Mouse (Mus musculus): Measurements from ENCODE around the gene Lst1. TPM values are rescaled to one million over a fixed set of nuclear protein-coding genes. Genes with fewer than 3 reads are reported as not detected.

Lst1 gene
- polyA plus RNA-seq, 1 experiment = 8.2 TPM

DNA sequence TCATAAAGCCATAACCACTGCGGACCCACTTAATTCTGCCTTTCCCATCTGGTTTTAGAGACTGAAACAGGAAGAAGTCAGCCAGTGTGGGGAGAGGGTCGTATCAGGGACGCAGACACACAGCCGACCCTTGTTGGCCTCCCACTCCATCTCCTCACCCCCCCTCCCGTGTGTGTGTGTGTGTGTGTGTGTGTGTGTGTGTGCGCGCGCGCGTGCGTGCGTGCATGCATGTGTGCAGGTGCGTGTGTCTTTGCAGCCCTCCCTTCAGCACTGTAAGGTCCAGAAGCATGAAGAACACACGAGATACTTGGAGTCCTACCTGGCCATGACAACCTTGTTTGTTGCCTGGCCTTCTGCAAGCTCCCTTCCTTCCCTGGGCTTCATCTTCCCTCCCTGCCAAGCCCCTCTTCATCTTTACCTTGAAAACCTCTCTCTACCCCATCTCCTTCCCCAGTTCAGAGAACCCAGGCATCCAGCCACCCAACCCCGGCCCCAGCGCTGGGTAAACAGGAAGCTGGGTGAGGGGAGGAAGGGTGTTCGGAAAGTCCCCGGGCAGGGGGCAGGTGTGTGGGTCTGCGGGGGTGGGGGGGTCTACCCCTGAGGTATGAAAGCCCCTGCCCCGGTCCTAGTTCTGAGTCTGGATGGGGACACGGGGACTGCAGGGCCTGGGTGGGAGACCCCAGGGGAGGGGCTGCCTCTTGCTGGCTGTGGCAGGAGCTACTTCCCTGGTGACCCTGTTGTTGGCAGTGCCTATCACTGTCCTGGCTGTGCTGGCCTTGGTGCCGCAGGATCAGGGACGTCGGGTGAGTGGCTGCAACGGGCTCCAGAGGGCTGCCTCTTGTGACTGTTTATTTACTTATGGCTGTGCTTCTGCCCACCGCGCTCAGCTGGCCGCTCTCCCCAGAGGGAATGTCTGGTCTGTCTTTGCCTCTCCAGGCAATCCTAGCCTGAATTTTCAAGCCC, 5.9 kb upstream of the Lst1 start, which contains the start of gene Ltb:
TSS of gene Ltb (plus strand) at position 559 of the 963 bp plus-strand sequence.
- DNase-seq (ENCODE audit: low read depth) = no peak
- no peak for TF ChIP-seq CTCF (IDR thresholded peaks at IDR 0.05; ENCODE audit: borderline replicate concordance, extremely low read depth, insufficient read depth, insufficient read length)

DNA sequence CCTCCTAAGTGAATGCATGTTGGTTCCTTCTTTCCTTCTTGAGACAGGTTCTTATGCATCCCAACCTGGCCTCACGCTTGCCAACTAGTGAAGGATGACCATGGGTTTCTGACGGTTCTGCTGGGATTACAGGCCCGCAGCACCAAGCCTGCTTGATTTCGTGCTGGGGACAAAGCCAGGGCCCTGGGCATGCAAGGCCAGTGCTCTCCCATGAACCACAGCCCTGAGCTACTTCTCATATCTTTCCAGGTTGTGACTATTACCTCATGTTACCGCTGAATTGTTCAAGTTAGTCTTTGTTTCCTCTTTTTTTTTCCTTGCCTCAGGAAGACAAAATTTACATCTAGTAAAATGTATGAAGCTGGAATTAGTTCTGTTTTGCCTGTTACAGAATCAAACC, 4.7 kb upstream of the Lst1 start:
- no peak for DNase-seq (ENCODE audit: low read depth)

DNA sequence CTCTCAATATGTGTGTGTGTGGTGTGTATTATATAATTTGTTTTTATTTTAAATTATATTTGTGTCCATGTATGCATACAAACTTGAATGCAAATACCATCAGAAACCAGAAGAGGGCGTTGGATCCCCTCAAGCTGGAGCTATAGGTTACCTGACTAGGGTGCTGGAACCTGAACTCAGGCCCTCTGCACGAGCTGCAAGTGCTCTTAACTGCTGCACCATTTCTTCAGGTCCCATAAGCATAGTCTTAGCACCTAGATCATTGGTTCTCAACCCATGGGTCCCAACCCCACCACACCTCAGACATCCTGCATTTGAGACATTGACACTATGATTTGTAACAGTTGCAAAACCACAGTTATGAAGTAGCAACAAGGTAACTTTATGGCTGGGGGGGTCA, 3.5 kb upstream of the Lst1 start:
- TF ChIP-seq CTCF (IDR thresholded peaks at IDR 0.05; ENCODE audit: borderline replicate concordance, extremely low read depth, insufficient read depth, insufficient read length) (no peak), POLR2A (IDR thresholded peaks at IDR 0.05; ENCODE audit: borderline replicate concordance, extremely low read depth, insufficient read depth, insufficient read length, poor library complexity, severe bottlenecking) (no peak)
- DNase-seq (ENCODE audit: low read depth) = no peak

More for the DNA sequence above, 4.7 kb upstream of the Lst1 start:
- TF ChIP-seq POLR2A (IDR thresholded peaks at IDR 0.05; ENCODE audit: borderline replicate concordance, extremely low read depth, insufficient read depth, insufficient read length, poor library complexity, severe bottlenecking) (no peak), CTCF (IDR thresholded peaks at IDR 0.05; ENCODE audit: borderline replicate concordance, extremely low read depth, insufficient read depth, insufficient read length) (no peak)

DNA sequence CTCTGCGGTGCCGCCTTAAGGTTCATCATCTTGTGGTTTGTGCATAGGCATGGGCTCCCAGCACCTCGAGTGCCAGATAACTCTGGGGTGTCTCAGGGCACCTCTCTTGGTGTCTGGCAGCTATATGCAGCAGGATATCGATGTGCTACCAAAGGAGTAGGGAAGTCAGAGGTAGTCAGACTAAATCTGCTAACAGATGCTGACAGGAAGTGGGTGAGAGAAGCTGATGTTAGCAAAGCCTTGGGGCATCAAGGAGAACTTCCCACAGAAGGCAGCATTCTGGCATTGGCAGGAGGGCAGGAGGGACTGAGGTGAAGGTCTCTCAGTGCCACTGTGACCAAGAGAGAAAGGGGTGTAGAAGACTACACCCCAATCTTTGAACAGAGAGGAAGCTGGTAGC, 1.9 kb upstream of the Lst1 start:
- TF ChIP-seq CTCF (IDR thresholded peaks at IDR 0.05; ENCODE audit: borderline replicate concordance, extremely low read depth, insufficient read depth, insufficient read length) (no peak), POLR2A (IDR thresholded peaks at IDR 0.05; ENCODE audit: borderline replicate concordance, extremely low read depth, insufficient read depth, insufficient read length, poor library complexity, severe bottlenecking) (no peak)

DNA sequence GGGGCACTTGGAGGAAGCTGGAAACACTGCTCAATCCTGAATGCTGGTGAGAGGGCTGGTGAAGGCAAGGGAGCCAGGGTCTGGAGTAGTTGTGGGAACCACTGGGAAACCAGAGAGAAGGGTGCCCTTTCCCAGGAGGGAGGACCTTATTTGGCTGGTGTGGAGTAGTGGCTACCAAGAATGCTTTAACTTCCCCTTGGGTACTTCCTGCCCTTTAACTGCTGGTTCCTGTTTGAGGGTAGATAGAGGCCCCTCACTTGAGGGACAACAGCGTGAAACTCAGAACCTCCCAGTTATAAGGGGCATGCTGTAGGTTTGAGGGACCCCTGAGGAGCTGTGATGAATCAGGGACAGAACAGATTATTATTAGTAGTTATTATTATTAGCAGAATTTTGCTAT, 947 bp upstream of the Lst1 start:
- TF ChIP-seq CTCF (IDR thresholded peaks at IDR 0.05; ENCODE audit: borderline replicate concordance, extremely low read depth, insufficient read depth, insufficient read length) (no peak), POLR2A (IDR thresholded peaks at IDR 0.05; ENCODE audit: borderline replicate concordance, extremely low read depth, insufficient read depth, insufficient read length, poor library complexity, severe bottlenecking) (no peak)
- no peak for DNase-seq (ENCODE audit: low read depth)

More for the DNA sequence above, 1.9 kb upstream of the Lst1 start:
- DNase-seq (ENCODE audit: low read depth) = no peak

DNA sequence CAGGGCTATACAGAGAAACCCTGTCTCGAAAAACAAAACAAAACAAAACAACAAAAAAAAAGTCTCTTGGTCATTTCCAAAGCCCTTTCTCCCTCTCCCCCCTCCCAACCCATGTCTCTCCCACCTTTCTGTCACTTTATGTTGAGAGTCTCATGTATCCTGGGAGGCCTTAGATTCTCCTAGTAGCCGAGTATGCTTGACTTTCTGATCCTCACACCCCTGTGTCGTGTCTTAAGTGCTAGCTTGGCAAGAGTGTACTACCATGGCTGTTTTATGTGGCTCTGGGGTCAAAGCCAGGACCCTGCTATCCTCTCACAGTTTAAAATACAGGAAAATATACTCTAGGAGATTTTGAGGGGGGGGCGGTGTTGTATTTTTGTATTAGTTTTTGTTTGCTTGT, 894 bp downstream of the Lst1 start:
- no peak for DNase-seq (ENCODE audit: low read depth)
- TF ChIP-seq POLR2A (IDR thresholded peaks at IDR 0.05; ENCODE audit: borderline replicate concordance, extremely low read depth, insufficient read depth, insufficient read length, poor library complexity, severe bottlenecking) (no peak), CTCF (IDR thresholded peaks at IDR 0.05; ENCODE audit: borderline replicate concordance, extremely low read depth, insufficient read depth, insufficient read length) (no peak)

DNA sequence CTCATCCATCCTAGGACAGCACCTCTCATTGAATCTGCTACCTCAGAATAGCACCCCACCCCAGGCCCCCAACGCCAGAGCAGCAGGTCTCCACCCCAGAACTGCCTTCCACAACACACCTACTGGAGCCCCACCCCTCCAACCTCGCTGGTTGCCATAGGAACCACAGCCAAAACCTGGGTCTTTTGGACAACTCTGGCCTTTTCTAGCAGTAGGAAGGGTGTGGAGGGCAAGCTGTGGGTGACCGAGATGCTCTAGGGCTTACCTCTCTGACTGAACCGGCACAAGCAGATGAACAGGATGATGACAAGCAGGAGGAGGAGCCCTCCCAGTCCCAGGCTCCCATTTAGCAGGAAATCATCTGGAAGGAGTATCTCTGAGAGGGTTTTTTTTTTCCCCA, 1.6 kb downstream of the Lst1 start:
- no peak for TF ChIP-seq POLR2A (IDR thresholded peaks at IDR 0.05; ENCODE audit: borderline replicate concordance, extremely low read depth, insufficient read depth, insufficient read length, poor library complexity, severe bottlenecking)
- TF ChIP-seq CTCF (IDR thresholded peaks at IDR 0.05; ENCODE audit: borderline replicate concordance, extremely low read depth, insufficient read depth, insufficient read length) = no peak
- DNase-seq (ENCODE audit: low read depth) = peak; percentile 18

DNA sequence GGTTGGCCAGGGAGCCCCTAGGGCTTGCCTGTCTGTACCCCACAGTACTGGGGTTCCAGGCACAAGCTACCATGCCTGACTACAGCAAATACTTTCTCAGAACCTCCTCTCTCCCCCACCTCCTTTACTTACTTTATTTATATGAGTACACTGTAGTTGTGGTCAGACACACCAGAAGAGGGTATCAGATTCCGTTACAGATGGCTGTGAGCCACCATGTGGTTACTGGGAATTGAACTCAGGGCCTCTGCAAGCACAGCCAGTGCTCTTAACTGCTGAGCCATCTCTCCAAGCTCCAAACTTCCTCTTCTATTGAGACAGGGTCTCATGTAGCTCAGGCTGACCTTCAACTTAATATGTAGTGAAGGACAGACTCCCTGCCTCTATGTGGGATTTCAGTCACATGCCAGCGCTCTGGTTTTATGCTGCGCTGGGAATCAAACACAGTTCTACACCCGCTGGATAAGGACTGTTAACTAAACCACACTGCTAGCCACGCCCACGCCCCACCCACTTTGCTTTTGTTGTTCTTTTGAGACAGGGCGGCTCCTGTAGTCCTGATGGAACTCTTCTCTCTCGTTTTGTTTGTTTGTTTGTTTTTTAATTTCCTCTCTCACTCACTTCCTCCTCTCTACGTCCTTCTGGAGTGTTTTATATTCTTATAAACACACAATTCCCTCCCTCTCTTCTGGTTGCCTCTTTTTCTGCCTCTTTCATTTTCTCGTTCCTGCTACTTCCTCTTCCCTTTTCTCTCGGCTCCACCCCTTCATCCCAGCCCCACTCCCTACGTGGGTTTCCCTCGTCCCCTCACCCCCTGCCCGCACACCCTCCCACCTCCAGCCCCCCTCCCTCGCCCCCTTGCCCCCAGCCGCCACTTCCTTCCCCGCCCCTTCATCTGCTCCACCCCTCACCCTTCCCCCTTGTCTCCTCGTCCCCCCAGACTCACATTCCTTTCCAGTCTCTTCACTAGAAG, 2.3 kb downstream of the Lst1 start:
- DNase-seq (ENCODE audit: low read depth) = peak; percentile 71
- TF ChIP-seq CTCF (IDR thresholded peaks at IDR 0.05; ENCODE audit: borderline replicate concordance, extremely low read depth, insufficient read depth, insufficient read length) = no peak
- no peak for TF ChIP-seq POLR2A (IDR thresholded peaks at IDR 0.05; ENCODE audit: borderline replicate concordance, extremely low read depth, insufficient read depth, insufficient read length, poor library complexity, severe bottlenecking)

DNA sequence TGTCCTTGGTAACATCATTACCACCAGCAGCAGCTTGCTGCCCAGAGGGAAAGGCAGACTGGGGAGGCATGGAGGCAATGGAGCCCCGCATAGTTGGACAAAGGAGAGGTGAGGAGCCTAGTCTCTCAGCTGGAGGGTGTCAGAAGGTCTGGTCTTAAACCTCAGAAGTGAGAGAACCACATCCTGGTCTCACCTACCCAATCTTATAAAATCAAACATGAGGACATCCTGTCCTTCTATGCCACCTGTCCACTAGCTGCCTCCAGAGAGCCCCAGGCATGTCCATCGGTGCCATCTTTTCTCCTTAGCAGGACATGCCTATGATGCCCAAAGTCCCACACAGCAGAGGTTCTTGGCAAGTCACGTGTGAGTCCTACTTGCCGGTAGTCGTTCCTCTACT, 8.1 kb downstream of the Lst1 start:
- TF ChIP-seq CTCF (IDR thresholded peaks at IDR 0.05; ENCODE audit: borderline replicate concordance, extremely low read depth, insufficient read depth, insufficient read length) = no peak
- no peak for TF ChIP-seq POLR2A (IDR thresholded peaks at IDR 0.05; ENCODE audit: borderline replicate concordance, extremely low read depth, insufficient read depth, insufficient read length, poor library complexity, severe bottlenecking)
- DNase-seq (ENCODE audit: low read depth) = no peak

DNA sequence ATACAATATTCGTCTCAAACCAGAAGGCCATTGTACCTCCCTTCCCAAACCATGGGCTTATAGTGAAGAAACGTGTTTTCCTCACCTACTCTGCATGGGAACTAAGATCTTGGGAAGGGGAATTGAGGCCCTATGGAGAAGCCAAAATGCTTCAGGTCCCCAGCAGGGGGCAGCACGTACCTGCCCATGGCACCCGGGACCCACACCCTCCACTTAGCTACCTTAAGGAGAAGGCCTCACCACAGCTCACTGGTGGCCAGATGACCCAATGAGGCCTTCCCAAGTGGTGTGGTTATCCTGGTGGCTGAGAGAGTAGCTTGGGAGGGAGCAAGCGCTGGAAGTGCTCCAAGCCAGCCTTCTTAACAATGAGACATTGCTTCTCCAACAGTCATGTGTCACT, 9.7 kb downstream of the Lst1 start:
- peak; percentile 76 for DNase-seq (ENCODE audit: low read depth)
- TF ChIP-seq CTCF (IDR thresholded peaks at IDR 0.05; ENCODE audit: borderline replicate concordance, extremely low read depth, insufficient read depth, insufficient read length) = peak; percentile 87
- no peak for TF ChIP-seq POLR2A (IDR thresholded peaks at IDR 0.05; ENCODE audit: borderline replicate concordance, extremely low read depth, insufficient read depth, insufficient read length, poor library complexity, severe bottlenecking)

DNA sequence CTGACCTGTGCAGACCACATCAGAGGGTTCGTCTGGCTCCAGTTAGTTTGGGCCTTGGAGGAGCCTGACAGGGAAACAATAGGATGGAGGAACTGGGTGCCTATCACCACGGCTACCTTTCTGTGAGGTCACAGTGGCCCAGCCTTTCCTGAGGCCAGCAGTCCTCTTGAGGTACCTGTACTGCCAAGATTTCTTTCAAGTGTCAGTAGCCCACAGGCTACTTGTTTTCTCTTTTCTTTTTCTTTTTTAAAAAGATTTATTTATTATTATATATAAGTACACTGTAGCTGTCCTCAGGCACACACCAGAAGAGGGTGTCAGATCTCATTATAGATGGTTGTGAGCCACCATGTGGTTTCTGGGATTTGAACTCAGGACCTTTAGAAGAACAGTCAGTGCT, 12.3 kb downstream of the Lst1 start, which contains the start of gene Aif1:
TSS of gene Aif1 (minus strand) at position 101 of the 400 bp plus-strand sequence.
- TF ChIP-seq CTCF (IDR thresholded peaks at IDR 0.05; ENCODE audit: borderline replicate concordance, extremely low read depth, insufficient read depth, insufficient read length) (no peak), POLR2A (IDR thresholded peaks at IDR 0.05; ENCODE audit: borderline replicate concordance, extremely low read depth, insufficient read depth, insufficient read length, poor library complexity, severe bottlenecking) (no peak)

More for the DNA sequence above, 12.3 kb downstream of the Lst1 start, which contains the start of gene Aif1:
- DNase-seq (ENCODE audit: low read depth) = no peak
